Mouse (Mus musculus): ENCODE results near the gene Sacs. TPM values are rescaled to one million over a fixed set of nuclear protein-coding genes. Genes with fewer than 3 reads are reported as not detected.

The Sacs gene
- polyA plus RNA-seq, 2 experiments: 1.5 to 1.9 TPM

- DNase-seq (ENCODE audit: low read depth in 3 of 3, low spot score in 3 of 3) (no peak), ATAC-seq (ENCODE audit: insufficient read depth) (no peak)
- 81% methylated on average over 5 of the region's 5 CpGs for WGBS (ENCODE audit: insufficient replicate concordance)
Observed at GRCm38 (mm10) chr14:61210111-61210510, 71.9 kb downstream of the Sacs start.

GRCm38 (mm10) chr14:61211754-61212153, 73.5 kb downstream of the Sacs start:
- Histone ChIP-seq H3K36me3 (replicated peaks; ENCODE audit: control insufficient read depth, insufficient read depth, low read depth) (no peaks in the 10 kb centered on the region), H3K27me3 (ENCODE audit: control insufficient read depth, insufficient read depth, low read length) (no peaks in the 10 kb centered on the region), H3K9ac (replicated peaks) (no peak overlapping the region), H3K4me3 (ENCODE audit: insufficient read depth in 1 of 2, low read depth in 2 of 2, low read length in 2 of 2) (no peak overlapping the region), H3K4me1 (replicated peaks; ENCODE audit: control insufficient read depth in 2 of 2, insufficient read depth in 2 of 2, low read length in 1 of 2) (no peaks in the 10 kb centered on the region), H3K4me2 (ENCODE audit: low read depth) (no peak overlapping the region), H3K27ac (no peak overlapping the region), H3K9me3 (ENCODE audit: control insufficient read depth, low read length) (peaks cover 23% of the 10 kb centered on the region)
- 83% methylated on average over 6 of the region's 6 CpGs for WGBS (ENCODE audit: insufficient replicate concordance)
- TF ChIP-seq CTCF (IDR thresholded peaks at IDR 0.05; ENCODE audit: low read depth) (no peak), EP300 (IDR thresholded peaks at IDR 0.05; ENCODE audit: low read depth) (no peak)
- DNase-seq (ENCODE audit: low read depth in 3 of 3, low spot score in 3 of 3): no peak
- ATAC-seq (ENCODE audit: insufficient read depth): no peak

More at GRCm38 (mm10) chr14:61210111-61210510, 71.9 kb downstream of the Sacs start:
- H3K4me2 ChIP-seq (ENCODE audit: low read depth): no peak overlapping the region
- H3K9ac ChIP-seq (replicated peaks): no peak overlapping the region
- no peak overlapping the region for H3K27ac ChIP-seq
- H3K4me3 ChIP-seq (ENCODE audit: insufficient read depth in 1 of 2, low read depth in 2 of 2, low read length in 2 of 2): no peak overlapping the region
- H3K36me3 ChIP-seq (replicated peaks; ENCODE audit: control insufficient read depth, insufficient read depth, low read depth): no peaks in the 10 kb centered on the region
- H3K9me3 ChIP-seq (ENCODE audit: control insufficient read depth, low read length): peaks cover 23% of the 10 kb centered on the region
- no peak for TF ChIP-seq CTCF (IDR thresholded peaks at IDR 0.05; ENCODE audit: low read depth)
- no peak for TF ChIP-seq EP300 (IDR thresholded peaks at IDR 0.05; ENCODE audit: low read depth)
- H3K4me1 ChIP-seq (replicated peaks; ENCODE audit: control insufficient read depth in 2 of 2, insufficient read depth in 2 of 2, low read length in 1 of 2): no peaks in the 10 kb centered on the region
- no peaks in the 10 kb centered on the region for H3K27me3 ChIP-seq (ENCODE audit: control insufficient read depth, insufficient read depth, low read length)

GRCm38 (mm10) chr14:61221166-61221565, 82.9 kb downstream of the Sacs start:
- no peak for ATAC-seq (ENCODE audit: insufficient read depth)
- Histone ChIP-seq H3K36me3 (replicated peaks; ENCODE audit: control insufficient read depth, insufficient read depth, low read depth) (no peaks in the 10 kb centered on the region), H3K4me2 (ENCODE audit: low read depth) (no peak overlapping the region), H3K9ac (replicated peaks) (no peak overlapping the region), H3K4me3 (ENCODE audit: insufficient read depth in 1 of 2, low read depth in 2 of 2, low read length in 2 of 2) (no peak overlapping the region), H3K27ac (no peak overlapping the region), H3K27me3 (ENCODE audit: control insufficient read depth, insufficient read depth, low read length) (no peaks in the 10 kb centered on the region), H3K4me1 (replicated peaks; ENCODE audit: control insufficient read depth in 2 of 2, insufficient read depth in 2 of 2, low read length in 1 of 2) (no peaks in the 10 kb centered on the region), H3K9me3 (ENCODE audit: control insufficient read depth, low read length) (no peaks in the 10 kb centered on the region)
- no peak for TF ChIP-seq EP300 (IDR thresholded peaks at IDR 0.05; ENCODE audit: low read depth)
- TF ChIP-seq CTCF (IDR thresholded peaks at IDR 0.05; ENCODE audit: low read depth): no peak
- WGBS (ENCODE audit: insufficient replicate concordance): 74% methylated on average over 5 of the region's 5 CpGs
- DNase-seq (ENCODE audit: low read depth in 3 of 3, low spot score in 3 of 3): no peak

- H3K4me3 ChIP-seq (ENCODE audit: insufficient read depth in 1 of 2, low read depth in 2 of 2, low read length in 2 of 2): no peak overlapping the region
- H3K9me3 ChIP-seq (ENCODE audit: control insufficient read depth, low read length): no peaks in the 10 kb centered on the region
- no peak overlapping the region for H3K27ac ChIP-seq
- DNase-seq (ENCODE audit: low read depth in 3 of 3, low spot score in 3 of 3) (no peak), ATAC-seq (ENCODE audit: insufficient read depth) (no peak)
- H3K27me3 ChIP-seq (ENCODE audit: control insufficient read depth, insufficient read depth, low read length): no peaks in the 10 kb centered on the region
- H3K36me3 ChIP-seq (replicated peaks; ENCODE audit: control insufficient read depth, insufficient read depth, low read depth): no peaks in the 10 kb centered on the region
- H3K4me1 ChIP-seq (replicated peaks; ENCODE audit: control insufficient read depth in 2 of 2, insufficient read depth in 2 of 2, low read length in 1 of 2): no peaks in the 10 kb centered on the region
- no peak overlapping the region for H3K9ac ChIP-seq (replicated peaks)
- WGBS (ENCODE audit: insufficient replicate concordance): 59% methylated on average over 6 of the region's 6 CpGs
- no peak overlapping the region for H3K4me2 ChIP-seq (ENCODE audit: low read depth)
- TF ChIP-seq EP300 (IDR thresholded peaks at IDR 0.05; ENCODE audit: low read depth) (no peak), CTCF (IDR thresholded peaks at IDR 0.05; ENCODE audit: low read depth) (no peak)
Observed at GRCm38 (mm10) chr14:61222506-61222905, 84.2 kb downstream of the Sacs start.

GRCm38 (mm10) chr14:61223740-61224139, 85.5 kb downstream of the Sacs start:
- Histone ChIP-seq H3K27me3 (ENCODE audit: control insufficient read depth, insufficient read depth, low read length) (no peaks in the 10 kb centered on the region), H3K36me3 (replicated peaks; ENCODE audit: control insufficient read depth, insufficient read depth, low read depth) (no peaks in the 10 kb centered on the region), H3K4me3 (ENCODE audit: insufficient read depth in 1 of 2, low read depth in 2 of 2, low read length in 2 of 2) (no peak overlapping the region), H3K4me1 (replicated peaks; ENCODE audit: control insufficient read depth in 2 of 2, insufficient read depth in 2 of 2, low read length in 1 of 2) (no peaks in the 10 kb centered on the region), H3K4me2 (ENCODE audit: low read depth) (no peak overlapping the region), H3K9me3 (ENCODE audit: control insufficient read depth, low read length) (no peaks in the 10 kb centered on the region), H3K9ac (replicated peaks) (no peak overlapping the region), H3K27ac (no peak overlapping the region)
- ATAC-seq (ENCODE audit: insufficient read depth) (no peak), DNase-seq (ENCODE audit: low read depth in 3 of 3, low spot score in 3 of 3) (no peak)
- 66% methylated on average over 4 of the region's 4 CpGs for WGBS (ENCODE audit: insufficient replicate concordance)
- no peak for TF ChIP-seq EP300 (IDR thresholded peaks at IDR 0.05; ENCODE audit: low read depth)
- no peak for TF ChIP-seq CTCF (IDR thresholded peaks at IDR 0.05; ENCODE audit: low read depth)

All from liver, embryonic 14.5 days (tissue).